Mouse (Mus musculus) thymus, postnatal 0 days (tissue): ENCODE measurements at regions not wholly inside any gene's neighbourhood (a gene's known extent, or its start where the extent isn't known, plus 50 kb on each side); places are given as distances from the start of the nearest gene placed in this dataset.

ENCODE experiments used
- DNase-seq: peaks from one replicate; pipeline ENCODE4 v3.0.0-alpha.2; 2015; ENCODE audit warnings: low spot score

- no peak for DNase-seq
These were observed 54.1 kb upstream of the Cxadr start for GRCm38 (mm10) chr16:78247189-78247588.

GRCm38 (mm10) chr16:78242678-78243077 lies 58.6 kb upstream of the Cxadr start:
- no peak for DNase-seq

- DNase-seq, result no peak
These were observed 61.1 kb upstream of the Cxadr start for GRCm38 (mm10) chr16:78240152-78240551.

- DNase-seq, result no peak
These were observed 63.1 kb upstream of the Cxadr start for GRCm38 (mm10) chr16:78238052-78238701.

- no peak for DNase-seq
These were observed 63.6 kb upstream of the Cxadr start for GRCm38 (mm10) chr16:78237641-78238051.

GRCm38 (mm10) chr16:78236746-78237640 lies 64.3 kb upstream of the Cxadr start:
- no peak for DNase-seq

GRCm38 (mm10) chr16:78232205-78232604 lies 69.1 kb upstream of the Cxadr start:
- DNase-seq, result no peak

- no peak for DNase-seq
These were observed 72.3 kb upstream of the Cxadr start for GRCm38 (mm10) chr16:78229013-78229412.

- no peak for DNase-seq
These were observed 78.9 kb upstream of the Cxadr start for GRCm38 (mm10) chr16:78222377-78222776.

- no peak for DNase-seq
These were observed 79.5 kb upstream of the Cxadr start for GRCm38 (mm10) chr16:78221781-78222180.

GRCm38 (mm10) chr16:78217633-78218032 lies 83.7 kb upstream of the Cxadr start:
- DNase-seq, result peak; percentile 14

- DNase-seq, result peak; percentile 12
These were observed 84.4 kb upstream of the Cxadr start for GRCm38 (mm10) chr16:78216752-78217351.

GRCm38 (mm10) chr16:78211687-78212086 lies 89.6 kb upstream of the Cxadr start:
- DNase-seq, result no peak

GRCm38 (mm10) chr16:78208321-78208720 lies 93.0 kb upstream of the Cxadr start:
- no peak for DNase-seq

GRCm38 (mm10) chr16:78204332-78204731 lies 97.0 kb upstream of the Cxadr start:
- DNase-seq, result no peak

GRCm38 (mm10) chr16:78200044-78200830 lies 101.1 kb upstream of the Cxadr start:
- DNase-seq, result peak; percentile 12

- DNase-seq, result peak; percentile 39
These were observed 102.0 kb upstream of the Cxadr start for GRCm38 (mm10) chr16:78199252-78199651.

- peak; percentile 94 for DNase-seq
These were observed 102.6 kb upstream of the Cxadr start for GRCm38 (mm10) chr16:78198642-78199121.

GRCm38 (mm10) chr16:78197252-78197896 lies 103.9 kb upstream of the Cxadr start:
- DNase-seq, result peak; percentile 88
